Mouse (Mus musculus): ENCODE measurements around the gene Ifngr2. TPM values are rescaled to one million over a fixed set of nuclear protein-coding genes. Genes with fewer than 3 reads are reported as not detected.

The Ifngr2 gene
- polyA plus RNA-seq, 1 experiment from 2014 or later = 127 TPM

DNA sequence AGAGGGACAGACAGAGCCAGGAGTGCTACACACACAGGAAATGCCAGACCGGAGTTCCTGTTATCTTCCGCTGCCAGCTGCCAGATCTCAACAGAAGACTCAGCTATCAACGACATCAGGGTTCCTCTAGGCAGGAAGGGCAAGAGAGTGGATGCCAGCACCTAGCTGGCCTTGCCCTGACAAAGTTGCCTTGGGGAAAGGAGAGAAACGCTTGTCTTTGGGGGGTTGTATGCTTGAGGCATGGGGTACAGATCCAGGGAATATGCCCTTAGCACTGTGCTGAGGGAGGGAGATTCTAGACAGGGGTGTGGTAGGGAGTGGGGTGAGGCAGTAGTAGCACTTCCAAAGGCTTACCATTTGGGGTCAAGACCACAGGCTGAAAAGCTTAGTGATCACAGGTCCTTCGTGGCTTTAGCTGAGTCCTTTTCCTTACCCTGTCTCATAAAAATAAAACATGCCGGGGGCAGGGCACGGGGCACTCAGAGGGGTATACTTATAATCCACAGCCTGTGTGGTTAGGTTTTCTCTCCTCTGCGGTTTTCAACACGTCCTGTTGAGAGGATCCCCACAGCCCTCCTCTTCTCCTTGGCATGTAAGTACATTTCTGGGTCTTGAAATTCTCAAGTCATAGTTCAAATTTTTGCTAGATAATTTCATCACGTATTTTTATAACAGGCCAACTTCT lies 1.1 kb upstream of the Ifngr2 start:
- no peak overlapping the region for H3K27ac ChIP-seq (ENCODE audit: low read depth, low read length)
- no peaks in the 10 kb centered on the region for H3K27me3 ChIP-seq (replicated peaks; ENCODE audit: control insufficient read depth, insufficient read depth, low read length)
- H3K4me3 ChIP-seq (ENCODE audit: low read length) = no peak overlapping the region
- H3K4me2 ChIP-seq (ENCODE audit: low read length) = no peak overlapping the region
- WGBS = 75% methylated on average over 10 of the region's 10 CpGs
- no peak for ATAC-seq
- H3K36me3 ChIP-seq (ENCODE audit: control insufficient read depth, insufficient read depth, low read length) = no peaks in the 10 kb centered on the region
- peaks cover 11% of the 10 kb centered on the region for H3K4me1 ChIP-seq (ENCODE audit: control insufficient read depth, insufficient read depth, low read depth, low read length)
- H3K9ac ChIP-seq (ENCODE audit: low read depth, low read length) = no peak overlapping the region
- H3K9me3 ChIP-seq (ENCODE audit: control insufficient read depth, low read length) = no peaks in the 10 kb centered on the region

DNA sequence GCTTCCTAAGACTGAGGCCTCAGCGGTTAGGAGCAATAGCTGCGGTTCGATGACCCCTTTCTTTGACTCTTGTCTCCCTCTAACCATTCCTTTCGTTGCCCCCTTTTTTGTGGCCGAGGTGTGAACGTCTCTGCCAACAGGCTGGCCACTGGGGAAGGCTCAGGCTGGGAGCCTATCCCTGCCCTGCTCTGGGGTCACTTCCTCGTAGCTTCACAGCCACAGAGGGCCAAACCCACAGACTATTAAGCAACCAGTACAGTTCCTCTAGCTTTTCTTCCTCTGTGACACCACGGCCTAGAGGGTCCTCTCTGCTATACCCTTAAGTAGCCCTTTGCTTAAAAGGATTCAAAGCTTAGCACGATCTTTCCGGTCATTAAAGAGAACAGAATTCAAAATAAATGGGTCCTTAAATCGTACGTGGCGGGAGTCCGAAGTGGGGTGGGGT lies 459 bp upstream of the Ifngr2 start:
- no peaks in the 10 kb centered on the region for H3K27me3 ChIP-seq (replicated peaks; ENCODE audit: control insufficient read depth, insufficient read depth, low read length)
- peak overlapping the region; percentile 48; the same call in 1 of the 2 replicates for H3K27ac ChIP-seq (ENCODE audit: low read depth, low read length)
- no peaks in the 10 kb centered on the region for H3K9me3 ChIP-seq (ENCODE audit: control insufficient read depth, low read length)
- peak overlapping the region; percentile 98 for H3K9ac ChIP-seq (ENCODE audit: low read depth, low read length)
- H3K36me3 ChIP-seq (ENCODE audit: control insufficient read depth, insufficient read depth, low read length) = no peaks in the 10 kb centered on the region
- peak; percentile 67 for ATAC-seq
- H3K4me3 ChIP-seq (ENCODE audit: low read length) = peak overlapping the region; percentile 93
- peak overlapping the region; percentile 76 for H3K4me2 ChIP-seq (ENCODE audit: low read length)
- H3K4me1 ChIP-seq (ENCODE audit: control insufficient read depth, insufficient read depth, low read depth, low read length) = peaks cover 11% of the 10 kb centered on the region
- 19% methylated on average over 14 of the region's 14 CpGs for WGBS

DNA sequence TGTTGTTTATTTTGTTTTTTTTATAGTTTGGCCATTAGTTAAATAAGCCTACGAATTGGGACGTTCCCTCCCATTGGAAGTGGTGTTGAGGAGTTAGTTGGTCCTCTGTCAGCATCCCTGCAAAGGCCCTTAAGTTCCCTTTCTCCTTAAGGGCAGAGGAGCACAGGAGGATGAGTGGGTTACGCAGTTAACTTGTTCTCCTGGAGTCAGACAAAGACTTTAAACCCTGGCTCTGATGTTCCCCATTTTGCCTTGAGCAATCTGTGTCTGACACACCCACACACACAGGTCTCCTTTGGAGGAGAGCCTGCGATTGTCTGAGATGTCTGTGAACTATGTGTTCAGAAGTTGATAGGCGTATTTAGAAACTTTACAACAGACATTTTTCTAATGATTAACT lies 1.1 kb downstream of the Ifngr2 start:
- ATAC-seq = no peak
- H3K9me3 ChIP-seq (ENCODE audit: control insufficient read depth, low read length) = no peaks in the 10 kb centered on the region
- no peak overlapping the region for H3K27ac ChIP-seq (ENCODE audit: low read depth, low read length)
- H3K27me3 ChIP-seq (replicated peaks; ENCODE audit: control insufficient read depth, insufficient read depth, low read length) = no peaks in the 10 kb centered on the region
- peak overlapping the region; percentile 98; the same call in 1 of the 2 replicates for H3K9ac ChIP-seq (ENCODE audit: low read depth, low read length)
- H3K4me2 ChIP-seq (ENCODE audit: low read length) = peak overlapping the region; percentile 76
- no peaks in the 10 kb centered on the region for H3K36me3 ChIP-seq (ENCODE audit: control insufficient read depth, insufficient read depth, low read length)
- peak overlapping the region; percentile 93 for H3K4me3 ChIP-seq (ENCODE audit: low read length)
- H3K4me1 ChIP-seq (ENCODE audit: control insufficient read depth, insufficient read depth, low read depth, low read length) = peaks cover 11% of the 10 kb centered on the region
- WGBS = 46% methylated on average over 5 of the region's 5 CpGs

DNA sequence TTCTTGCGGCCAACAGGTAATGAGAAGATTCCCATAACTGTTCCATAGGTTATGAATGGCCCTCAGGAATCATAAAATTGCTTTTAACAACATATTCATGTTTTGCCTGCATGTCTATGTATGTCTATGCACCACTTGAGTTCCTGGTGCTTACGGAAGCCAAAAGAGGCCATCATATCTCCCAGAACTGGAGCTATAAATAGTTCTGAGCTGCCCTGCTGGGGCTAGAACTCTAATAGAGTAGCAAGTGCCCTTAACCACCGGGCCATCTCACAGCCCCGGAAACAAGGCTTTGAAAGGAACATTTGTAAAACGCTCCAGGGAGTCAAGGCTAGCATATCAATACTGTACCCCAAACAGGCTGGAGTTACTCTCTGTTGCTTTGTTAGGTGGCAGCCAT lies 1.7 kb downstream of the Ifngr2 start:
- ATAC-seq = no peak
- Histone ChIP-seq H3K4me3 (ENCODE audit: low read length) (peak overlapping the region; percentile 25), H3K9ac (ENCODE audit: low read depth, low read length) (peak overlapping the region; percentile 27; the same call in 1 of the 2 replicates), H3K4me2 (ENCODE audit: low read length) (peak overlapping the region; percentile 76), H3K4me1 (ENCODE audit: control insufficient read depth, insufficient read depth, low read depth, low read length) (peaks cover 16% of the 10 kb centered on the region), H3K9me3 (ENCODE audit: control insufficient read depth, low read length) (no peaks in the 10 kb centered on the region), H3K27me3 (replicated peaks; ENCODE audit: control insufficient read depth, insufficient read depth, low read length) (no peaks in the 10 kb centered on the region), H3K27ac (ENCODE audit: low read depth, low read length) (no peak overlapping the region), H3K36me3 (ENCODE audit: control insufficient read depth, insufficient read depth, low read length) (no peaks in the 10 kb centered on the region)
- 34% methylated on average over 5 of the region's 5 CpGs for WGBS

DNA sequence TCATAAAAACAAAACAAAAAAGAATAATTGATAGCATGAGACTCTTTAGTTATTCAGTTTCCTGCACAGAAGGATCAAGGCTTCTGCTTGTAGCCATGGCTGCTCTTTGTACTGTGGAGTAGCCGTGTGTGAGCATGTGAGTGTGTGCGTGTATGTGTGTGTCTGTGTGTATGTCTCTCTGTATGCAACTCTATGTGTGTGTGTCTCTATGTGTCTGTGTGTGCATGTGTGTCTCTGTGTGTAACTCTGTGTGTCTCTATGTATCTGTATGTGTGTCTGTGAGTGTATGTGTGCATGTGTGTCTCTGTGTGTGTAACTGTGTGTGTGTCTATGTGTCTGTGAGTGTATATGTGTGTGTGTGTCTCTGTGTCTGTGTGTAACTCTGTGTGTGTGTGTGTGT lies 2.1 kb downstream of the Ifngr2 start:
- peak overlapping the region; percentile 23; the same call in 1 of the 2 replicates for H3K9ac ChIP-seq (ENCODE audit: low read depth, low read length)
- H3K4me3 ChIP-seq (ENCODE audit: low read length) = peak overlapping the region; percentile 25
- H3K4me1 ChIP-seq (ENCODE audit: control insufficient read depth, insufficient read depth, low read depth, low read length) = peaks cover 17% of the 10 kb centered on the region
- WGBS = 52% methylated on average over 2 of the region's 2 CpGs
- no peaks in the 10 kb centered on the region for H3K9me3 ChIP-seq (ENCODE audit: control insufficient read depth, low read length)
- H3K36me3 ChIP-seq (ENCODE audit: control insufficient read depth, insufficient read depth, low read length) = no peaks in the 10 kb centered on the region
- no peak overlapping the region for H3K27ac ChIP-seq (ENCODE audit: low read depth, low read length)
- peak overlapping the region; percentile 76 for H3K4me2 ChIP-seq (ENCODE audit: low read length)
- ATAC-seq = no peak
- H3K27me3 ChIP-seq (replicated peaks; ENCODE audit: control insufficient read depth, insufficient read depth, low read length) = no peaks in the 10 kb centered on the region

DNA sequence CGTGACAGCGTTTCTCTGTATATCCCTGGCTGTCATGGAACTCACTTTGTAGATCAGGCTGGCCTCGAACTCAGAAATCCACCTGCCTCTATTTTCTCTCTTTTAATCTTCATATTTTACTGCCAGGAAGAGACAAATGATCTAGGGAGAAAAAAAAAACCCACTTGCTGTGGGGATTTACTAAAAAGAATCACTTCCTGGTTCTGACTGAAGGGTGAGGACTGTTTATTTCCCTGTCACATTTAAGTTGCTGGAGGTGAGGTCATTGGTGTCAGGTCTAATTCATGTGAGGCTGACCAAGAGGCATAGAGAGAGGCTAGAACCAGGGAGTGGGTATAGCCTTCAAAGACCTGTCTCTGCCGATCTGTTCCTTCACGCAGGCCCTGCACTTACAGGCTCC lies 2.7 kb downstream of the Ifngr2 start:
- Histone ChIP-seq H3K9ac (ENCODE audit: low read depth, low read length) (no peak overlapping the region), H3K4me3 (ENCODE audit: low read length) (no peak overlapping the region), H3K4me2 (ENCODE audit: low read length) (no peak overlapping the region; the same call in 1 of the 2 replicates), H3K27me3 (replicated peaks; ENCODE audit: control insufficient read depth, insufficient read depth, low read length) (no peaks in the 10 kb centered on the region), H3K36me3 (ENCODE audit: control insufficient read depth, insufficient read depth, low read length) (no peaks in the 10 kb centered on the region), H3K27ac (ENCODE audit: low read depth, low read length) (no peak overlapping the region), H3K9me3 (ENCODE audit: control insufficient read depth, low read length) (no peaks in the 10 kb centered on the region), H3K4me1 (ENCODE audit: control insufficient read depth, insufficient read depth, low read depth, low read length) (peaks cover 17% of the 10 kb centered on the region)
- WGBS = 55% methylated on average over 5 of the region's 5 CpGs
- no peak for ATAC-seq

DNA sequence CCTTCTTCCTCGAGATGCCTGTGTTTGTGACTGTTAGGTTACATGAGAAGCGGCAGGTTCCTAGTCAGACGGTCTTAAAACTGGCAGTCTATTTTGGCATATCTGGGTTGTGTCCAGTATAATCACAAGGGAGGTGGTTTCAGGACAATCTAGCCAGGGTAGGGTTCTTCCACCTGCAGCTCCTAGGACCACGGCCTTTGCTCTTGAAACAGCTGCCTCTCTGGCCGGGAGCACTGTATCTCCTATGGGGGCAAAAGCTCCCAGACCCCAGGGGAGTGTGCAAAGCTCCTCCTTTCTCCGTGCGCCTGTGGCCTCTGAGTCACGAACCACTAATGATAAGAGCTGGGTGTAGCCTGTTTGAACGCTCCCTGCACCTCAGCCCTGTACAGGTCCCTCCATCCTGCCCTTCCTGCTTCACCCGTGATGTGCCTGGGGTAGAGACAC lies 4.2 kb downstream of the Ifngr2 start:
- H3K9ac ChIP-seq (ENCODE audit: low read depth, low read length) = no peak overlapping the region
- ATAC-seq = no peak

DNA sequence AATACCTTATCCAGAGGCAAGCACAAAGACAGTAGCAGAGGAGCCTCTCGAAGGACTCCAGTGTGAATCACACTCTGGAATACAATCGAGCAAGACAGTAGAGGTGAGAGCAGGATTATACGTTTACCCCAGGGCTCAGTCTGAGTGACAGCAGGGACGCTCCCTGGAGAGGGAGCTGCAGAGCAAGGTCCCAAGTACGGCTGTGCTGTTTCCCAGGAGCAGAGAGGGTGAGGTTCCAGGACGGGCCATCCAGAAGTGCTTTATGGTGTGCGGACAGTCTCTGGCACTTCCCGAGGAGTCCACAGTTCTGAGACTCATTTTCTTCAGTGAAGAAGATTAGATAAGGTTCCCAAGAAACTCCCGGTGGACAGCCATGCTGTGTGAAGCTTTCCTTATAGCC lies 5.2 kb downstream of the Ifngr2 start:
- WGBS = 63% methylated on average over 9 of the region's 9 CpGs
- Histone ChIP-seq H3K9ac (ENCODE audit: low read depth, low read length) (no peak overlapping the region), H3K27me3 (replicated peaks; ENCODE audit: control insufficient read depth, insufficient read depth, low read length) (no peaks in the 10 kb centered on the region), H3K9me3 (ENCODE audit: control insufficient read depth, low read length) (no peaks in the 10 kb centered on the region), H3K4me3 (ENCODE audit: low read length) (no peak overlapping the region), H3K36me3 (ENCODE audit: control insufficient read depth, insufficient read depth, low read length) (no peaks in the 10 kb centered on the region), H3K4me2 (ENCODE audit: low read length) (no peak overlapping the region), H3K27ac (ENCODE audit: low read depth, low read length) (no peak overlapping the region), H3K4me1 (ENCODE audit: control insufficient read depth, insufficient read depth, low read depth, low read length) (peaks cover 15% of the 10 kb centered on the region)
- no peak for ATAC-seq

More for the DNA sequence above, 4.2 kb downstream of the Ifngr2 start:
- H3K4me1 ChIP-seq (ENCODE audit: control insufficient read depth, insufficient read depth, low read depth, low read length) = peaks cover 17% of the 10 kb centered on the region
- H3K27ac ChIP-seq (ENCODE audit: low read depth, low read length) = no peak overlapping the region
- 77% methylated on average over 10 of the region's 10 CpGs for WGBS
- no peak overlapping the region for H3K4me2 ChIP-seq (ENCODE audit: low read length)
- H3K36me3 ChIP-seq (ENCODE audit: control insufficient read depth, insufficient read depth, low read length) = no peaks in the 10 kb centered on the region
- no peak overlapping the region for H3K4me3 ChIP-seq (ENCODE audit: low read length)
- H3K27me3 ChIP-seq (replicated peaks; ENCODE audit: control insufficient read depth, insufficient read depth, low read length) = no peaks in the 10 kb centered on the region
- no peaks in the 10 kb centered on the region for H3K9me3 ChIP-seq (ENCODE audit: control insufficient read depth, low read length)

DNA sequence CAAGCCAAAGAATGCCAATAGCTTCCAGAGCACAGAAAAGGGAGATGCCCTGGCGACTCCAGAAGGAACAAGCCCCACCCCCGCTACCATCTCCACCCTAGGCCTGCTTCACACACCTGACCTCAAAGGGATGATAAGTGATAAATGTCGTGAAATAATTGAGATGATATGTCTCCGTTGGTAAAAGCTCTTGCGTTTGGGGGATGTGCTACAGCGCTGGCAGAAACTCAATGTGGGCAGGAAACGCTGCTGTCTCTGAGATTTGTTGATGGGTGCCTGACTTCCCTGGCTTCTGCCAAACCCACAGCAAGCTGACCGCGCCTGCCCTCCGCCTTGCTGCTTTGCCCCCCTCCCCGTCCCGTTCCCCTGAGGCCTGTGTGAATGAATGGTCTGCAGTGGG lies 6.8 kb downstream of the Ifngr2 start:
- H3K9ac ChIP-seq (ENCODE audit: low read depth, low read length) = no peak overlapping the region
- WGBS = 55% methylated on average over 12 of the region's 12 CpGs
- no peak overlapping the region for H3K4me3 ChIP-seq (ENCODE audit: low read length)
- H3K27ac ChIP-seq (ENCODE audit: low read depth, low read length) = no peak overlapping the region
- H3K9me3 ChIP-seq (ENCODE audit: control insufficient read depth, low read length) = no peaks in the 10 kb centered on the region
- H3K27me3 ChIP-seq (replicated peaks; ENCODE audit: control insufficient read depth, insufficient read depth, low read length) = no peaks in the 10 kb centered on the region
- ATAC-seq = no peak
- no peaks in the 10 kb centered on the region for H3K36me3 ChIP-seq (ENCODE audit: control insufficient read depth, insufficient read depth, low read length)
- H3K4me2 ChIP-seq (ENCODE audit: low read length) = no peak overlapping the region
- peaks cover 8% of the 10 kb centered on the region for H3K4me1 ChIP-seq (ENCODE audit: control insufficient read depth, insufficient read depth, low read depth, low read length)

All from hindbrain, embryonic 16.5 days (tissue).